Mouse (Mus musculus): ENCODE data around the gene 1700113H08Rik. TPM values are rescaled to one million over a fixed set of nuclear protein-coding genes. Genes with fewer than 3 reads are reported as not detected.

The 1700113H08Rik gene
- polyA plus RNA-seq, 1 experiment from 2014 or later: not detected

Other genes starting within 250 kb of the 1700113H08Rik start
- gene Stab2, start 50.0 kb upstream of the 1700113H08Rik start, polyA plus RNA-seq (2015; fragmentation: Nextera tagmentation; extraction: Ambion mirVana): 2.2 and 6.3 TPM in 2 replicates

Measured in stomach, embryonic 16.5 days (tissue).